Mouse (Mus musculus) gastrocnemius, adult 2 months (tissue): ENCODE results near the gene Dlgap3. TPM values are rescaled to one million over a fixed set of nuclear protein-coding genes. Genes with fewer than 3 reads are reported as not detected.

ENCODE experiments used
- DNase-seq: peaks from one replicate; pipeline ENCODE4 v3.0.0; 2022
- H3K27ac ChIP-seq: fragments of 200-600 bp; 2 replicates; pipeline ENCODE4 v1.8.1; 2022; ENCODE audit warnings: mild to moderate bottlenecking
- H3K4me3 ChIP-seq: fragments of 200-600 bp; 2 replicates; pipeline ENCODE4 v1.8.1; 2022; ENCODE audit warnings: mild to moderate bottlenecking, moderate library complexity
- CTCF ChIP-seq: fragments of 200-600 bp; IDR thresholded peaks from 2 replicates; pipeline ENCODE4 v1.8.1; 2022; ENCODE audit warnings: antibody characterized with exemption, mild to moderate bottlenecking, moderate library complexity
- intact Hi-C: fragments of 180-260 bp; cut with DNase I; formaldehyde crosslinking; loops from one replicate; pipeline ENCODE4 v1.15.1; 2025
- total RNA-seq, 2 experiments: library from RNA; stranded (reverse); gene quantifications; 2 replicates each; pipeline ENCODE4 v1.2.3; 2021

Gene Dlgap3
- total RNA-seq, 2 experiments from 2014 or later, result not detected

DNA sequence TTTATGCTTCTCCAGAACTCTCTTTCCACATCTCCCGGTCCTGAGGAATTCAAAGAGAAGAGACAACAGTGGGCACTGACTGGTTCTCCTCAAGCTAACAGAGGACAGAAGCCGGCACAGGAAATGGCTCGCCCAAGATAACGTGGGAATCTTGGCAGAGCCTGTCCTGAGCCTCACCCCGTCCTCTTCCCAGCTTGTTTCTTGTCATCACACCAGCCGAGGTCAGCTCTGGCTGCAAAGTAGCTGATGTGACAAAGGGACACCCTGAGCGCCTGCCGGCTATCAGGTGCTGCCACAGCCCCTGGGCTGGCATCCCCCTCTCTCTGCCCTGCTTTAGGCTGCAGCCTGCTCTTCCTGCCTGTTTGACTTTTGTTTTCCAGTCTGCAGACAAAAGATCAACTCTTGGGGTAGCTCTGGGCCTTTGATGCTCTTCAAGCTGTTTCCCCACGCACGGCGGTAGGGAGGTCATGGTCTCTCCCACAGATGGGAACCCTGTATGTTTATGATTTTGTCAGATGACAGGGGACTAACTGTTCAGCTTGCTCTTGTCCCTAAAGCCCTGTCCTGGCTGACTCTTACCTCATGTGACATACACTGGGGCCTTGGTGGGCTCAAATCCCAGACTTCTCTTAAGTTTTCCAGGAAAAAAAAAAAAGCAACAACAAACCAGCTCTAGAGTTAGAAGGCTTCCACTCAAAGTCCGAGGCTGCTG, 89.3 kb downstream of the Dlgap3 start:
- H3K27ac ChIP-seq, result peak overlapping the region; percentile 69
- intact Hi-C loops, result no loop called here
- DNase-seq, result no peak
- no peak overlapping the region for H3K4me3 ChIP-seq
- TF ChIP-seq CTCF, result no peak

DNA sequence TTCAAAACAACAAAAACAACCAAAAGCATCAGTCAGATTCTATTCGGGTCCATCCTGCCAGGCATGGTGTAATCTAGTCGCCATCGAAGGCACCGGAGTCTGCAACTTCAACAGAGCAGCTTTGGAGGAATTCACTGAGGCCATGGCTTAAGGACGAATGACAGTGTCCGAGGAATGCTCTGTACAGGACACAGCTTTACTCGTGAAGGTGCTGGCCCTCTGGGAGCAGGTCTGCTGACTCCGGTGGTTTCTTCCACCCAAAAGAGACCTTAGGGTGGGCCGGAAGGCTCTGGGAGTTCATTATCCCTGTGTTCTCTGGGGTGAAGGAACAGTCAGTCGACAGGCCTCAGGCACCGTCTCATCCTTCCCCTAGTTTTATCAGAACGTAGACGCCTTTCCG, 92.6 kb downstream of the Dlgap3 start:
- H3K27ac ChIP-seq, result peak overlapping the region; percentile 70
- intact Hi-C loops, result no loop called here

DNA sequence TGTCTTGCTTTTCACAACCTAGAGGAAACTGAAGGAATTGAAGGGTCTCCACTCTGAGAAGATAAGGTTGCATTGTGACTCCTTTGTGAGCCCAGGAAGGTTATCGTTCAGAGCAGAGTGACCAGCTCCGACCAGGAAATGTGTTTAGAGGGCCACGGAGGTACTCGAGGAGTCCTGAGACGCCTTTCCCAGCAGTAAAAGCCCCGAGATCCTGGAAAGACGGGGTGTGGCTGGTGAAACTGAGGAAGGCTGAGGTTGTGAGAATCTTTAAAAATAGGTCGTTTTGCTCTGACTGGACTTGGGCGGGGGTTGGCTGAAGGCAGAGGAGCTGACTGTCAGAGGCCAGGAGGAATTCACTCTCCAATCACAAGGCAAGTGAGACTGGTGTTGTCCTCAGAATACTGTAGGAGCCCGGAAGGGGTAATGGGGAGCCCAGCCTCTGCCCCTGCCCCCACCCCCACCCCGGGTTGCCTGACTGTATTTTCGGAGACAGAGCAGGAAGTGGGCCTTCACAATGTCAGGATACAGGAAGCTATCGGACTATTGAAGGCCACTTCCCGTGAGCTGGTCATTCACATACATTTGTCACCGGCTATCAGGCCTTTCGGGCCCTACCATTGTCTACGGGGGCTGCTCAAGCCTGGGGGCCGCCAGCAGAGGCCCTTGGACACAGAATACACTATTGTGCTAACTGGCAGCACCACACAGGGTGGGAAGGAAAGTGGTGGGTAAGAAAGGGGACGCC, 94.6 kb downstream of the Dlgap3 start:
- TF ChIP-seq CTCF, result no peak
- H3K4me3 ChIP-seq, result peak overlapping the region; percentile 5; the same call in 1 of the 2 replicates
- DNase-seq, result no peak
- peak overlapping the region; percentile 70 for H3K27ac ChIP-seq
- intact Hi-C loops, result no loop called here

More for the DNA sequence above, 92.6 kb downstream of the Dlgap3 start:
- no peak for TF ChIP-seq CTCF
- no peak overlapping the region for H3K4me3 ChIP-seq
- DNase-seq, result no peak

DNA sequence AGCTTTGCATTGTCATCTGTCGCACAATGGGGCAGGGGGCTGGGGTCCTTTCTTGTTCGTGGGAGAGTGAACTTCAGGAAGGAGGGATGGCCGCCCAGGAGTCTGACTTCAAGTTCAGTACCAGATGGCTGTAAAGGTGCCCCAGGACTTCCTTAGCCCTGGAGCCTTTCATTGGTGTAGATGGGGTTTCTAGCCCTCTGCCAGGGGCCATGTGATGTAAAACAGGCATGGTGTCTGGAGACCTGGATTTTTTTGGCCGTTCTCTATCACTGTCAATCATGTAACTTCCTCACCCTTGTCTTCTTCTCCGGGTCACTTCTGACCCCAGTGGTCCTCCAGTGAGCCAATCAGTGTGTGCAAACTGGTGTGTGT, 95.2 kb downstream of the Dlgap3 start:
- no peak for TF ChIP-seq CTCF
- Histone ChIP-seq H3K27ac (peak overlapping the region; percentile 70), H3K4me3 (peak overlapping the region; percentile 5; the same call in 1 of the 2 replicates)
- no peak for DNase-seq
- intact Hi-C loops, result no loop called here

DNA sequence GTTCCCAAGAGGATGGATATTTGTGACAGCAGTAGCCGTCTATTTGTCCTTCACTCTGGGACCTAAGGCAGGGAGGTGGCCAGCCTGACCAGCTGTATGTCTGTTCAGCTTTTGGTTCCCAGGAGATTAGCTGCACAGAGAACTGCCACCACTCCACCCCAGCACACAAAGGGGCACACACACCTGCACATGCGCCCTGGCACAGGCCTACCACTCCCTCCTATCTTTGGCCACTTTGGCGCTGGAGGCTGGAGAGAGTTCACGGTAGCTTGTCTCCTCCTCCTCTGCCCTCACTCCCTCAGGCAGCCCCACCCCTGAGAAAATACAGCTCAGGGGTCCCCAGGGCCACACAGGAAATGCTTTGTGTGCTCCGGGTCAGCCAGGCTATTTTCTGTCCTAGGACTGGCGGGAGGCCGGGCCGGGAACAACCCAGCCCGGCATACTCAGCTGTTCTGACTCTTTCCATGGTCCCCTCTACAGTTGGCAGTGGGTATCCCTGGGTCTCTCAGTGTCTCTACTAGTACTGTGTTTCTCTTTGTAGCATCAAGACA, 109.5 kb downstream of the Dlgap3 start:
- Histone ChIP-seq H3K4me3 (0 out of 2 replicates have a peak overlapping the region, but pooled peaks have one; percentile 10), H3K27ac (peak overlapping the region; percentile 74)
- peak; percentile 55 for DNase-seq
- intact Hi-C loops, result no loop called here
- TF ChIP-seq CTCF, result no peak

DNA sequence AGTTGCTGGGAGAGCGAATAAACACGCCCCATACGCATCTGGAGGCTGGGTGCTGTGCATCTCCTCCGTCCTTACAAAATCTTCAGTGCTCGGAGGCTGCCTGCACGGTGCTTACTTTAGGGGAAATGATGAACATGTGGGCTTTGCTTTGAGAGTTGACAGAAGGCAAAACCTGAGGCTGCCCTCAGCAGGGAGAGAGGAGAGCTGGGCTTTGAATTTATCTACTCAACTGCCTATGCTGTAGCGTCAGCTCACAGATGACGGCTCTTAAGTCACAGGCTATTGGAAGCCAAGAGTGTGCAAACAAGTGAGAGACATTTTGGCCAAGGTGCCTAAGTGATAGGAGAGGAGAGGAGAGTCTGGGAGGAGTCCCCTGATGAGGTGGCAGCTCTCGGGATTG, 110.2 kb downstream of the Dlgap3 start:
- intact Hi-C loops, result no loop called here
- H3K27ac ChIP-seq, result peak overlapping the region; percentile 74
- peak overlapping the region; percentile 28; the same call in 1 of the 2 replicates for H3K4me3 ChIP-seq

More for the DNA sequence above, 110.2 kb downstream of the Dlgap3 start:
- TF ChIP-seq CTCF, result no peak
- DNase-seq, result no peak

Other genes with a start within 250 kb of the Dlgap3 start
- 10 to 100 TPM; 18.0 to 19.8 TPM for gene Zmym4, start 201.1 kb upstream of the Dlgap3 start, total RNA-seq
- gene Sfpq, start 147.9 kb upstream of the Dlgap3 start, total RNA-seq, result 10 to 100 TPM; 63.4 to 83.0 TPM
- 1 to 10 TPM; 6.0 to 6.3 TPM for gene Zmym1, start 108.1 kb upstream of the Dlgap3 start, total RNA-seq
- gene Zmym6, start 91.8 kb upstream of the Dlgap3 start, total RNA-seq, result 1 to 10 TPM; 3.2 to 7.2 TPM
- gene Tmem35b, start 45.5 kb upstream of the Dlgap3 start, total RNA-seq, result 1 to 10 TPM in 1 of 2 experiments, under 1 TPM in 1; 0.87 to 1.4 TPM
- 10 to 100 TPM; 31.9 to 36.5 TPM for gene Smim12, start 74.6 kb downstream of the Dlgap3 start, total RNA-seq
- 1 to 10 TPM; 3.4 to 5.2 TPM for gene Gja4, start 144.8 kb downstream of the Dlgap3 start, total RNA-seq
- gene Gjb3, start 161.6 kb downstream of the Dlgap3 start, total RNA-seq, result not detected
- not detected for gene Gjb4, start 184.9 kb downstream of the Dlgap3 start, total RNA-seq
- gene Gjb5, start 189.0 kb downstream of the Dlgap3 start, total RNA-seq, result not detected